ENCODE assay signal across 10 mouse cellular contexts in genomic region chr2:32328911-32329460, GRCm38 (mm10). TPM values are rescaled to one million over a fixed set of nuclear protein-coding genes. Genes with fewer than 3 reads are reported as not detected.
DNase-seq lines count a peak whose midpoint lies in the region; ATAC-seq and TF ChIP-seq lines count a peak whose summit lies in the region.
"Had no signal": no experiment of that assay in that cellular context is flagged by ENCODE, and none has a peak within 500 bp of the region (broad histone marks: within the 10 kb centered on the region; RNA-seq: fewer than 3 reads in every experiment).

No protein-coding gene starts in this region.

- ATAC-seq in midbrain, embryonic 11.5 days (ENCODE audit: low FRiP score), result no peak
- no peak for ATAC-seq in limb, embryonic 13.5 days (ENCODE audit: low FRiP score, low read depth)
- no peak for ATAC-seq in stomach, postnatal 0 days (ENCODE audit: low FRiP score, low TSS enrichment)

- H3K9ac ChIP-seq in midbrain, embryonic 11.5 days (ENCODE audit: low read length), result no peak overlapping the region
- H3K9ac ChIP-seq in limb, embryonic 13.5 days, result peak overlapping the region; percentile 50
- no peak overlapping the region for H3K9ac ChIP-seq in stomach, postnatal 0 days (ENCODE audit: low read length)

- peak overlapping the region; percentile 25 for H3K27ac ChIP-seq in heart, embryonic 10.5 days
- peak overlapping the region; percentile 28 for H3K27ac ChIP-seq in midbrain, embryonic 10.5 days (replicated peaks)
- H3K27ac ChIP-seq in midbrain, embryonic 11.5 days (ENCODE audit: low read depth, low read length), result no peak overlapping the region
- H3K27ac ChIP-seq in limb, embryonic 13.5 days, result peak overlapping the region; percentile 93
- peak overlapping the region; percentile 30; the same call in 1 of the 2 replicates for H3K27ac ChIP-seq in stomach, postnatal 0 days (replicated peaks)

- TF ChIP-seq EP300 in stomach, postnatal 0 days (optimal IDR thresholded peaks at IDR 0.05), result no peak

- no peak overlapping the region for H3K4me2 ChIP-seq in midbrain, embryonic 11.5 days
- peak overlapping the region; percentile 19; the same call in 1 of the 2 replicates for H3K4me2 ChIP-seq in limb, embryonic 13.5 days (replicated peaks)
- no peak overlapping the region for H3K4me2 ChIP-seq in stomach, postnatal 0 days (replicated peaks; ENCODE audit: low read depth)

- TF ChIP-seq CTCF in stomach, postnatal 0 days (IDR thresholded peaks at IDR 0.05; ENCODE audit: low read depth), result no peak

- H3K27me3 ChIP-seq in heart, embryonic 10.5 days (ENCODE audit: insufficient read depth, poor library complexity, severe bottlenecking), result peaks cover 27% of the 10 kb centered on the region
- H3K27me3 ChIP-seq in midbrain, embryonic 10.5 days (ENCODE audit: low read depth, poor library complexity, severe bottlenecking), result 0 out of 2 replicates have a peak, but pooled peaks cover 4% of the 10 kb centered on the region
- H3K27me3 ChIP-seq in midbrain, embryonic 11.5 days (ENCODE audit: control insufficient read depth, insufficient read depth, low read length), result no peaks in the 10 kb centered on the region
- H3K27me3 ChIP-seq in limb, embryonic 13.5 days, result no peaks in the 10 kb centered on the region
- no peaks in the 10 kb centered on the region for H3K27me3 ChIP-seq in stomach, postnatal 0 days (ENCODE audit: control insufficient read depth, insufficient read depth, low read length)

- no peak overlapping the region for H3K4me3 ChIP-seq in heart, embryonic 10.5 days
- H3K4me3 ChIP-seq in midbrain, embryonic 10.5 days, result no peak overlapping the region
- no peak overlapping the region for H3K4me3 ChIP-seq in midbrain, embryonic 11.5 days (ENCODE audit: low read depth, low read length)
- no peak overlapping the region for H3K4me3 ChIP-seq in limb, embryonic 13.5 days
- H3K4me3 ChIP-seq in stomach, postnatal 0 days (ENCODE audit: low read depth, low read length), result no peak overlapping the region

- no peaks in the 10 kb centered on the region for H3K9me3 ChIP-seq in heart, embryonic 10.5 days
- no peaks in the 10 kb centered on the region for H3K9me3 ChIP-seq in midbrain, embryonic 10.5 days (replicated peaks)
- no peaks in the 10 kb centered on the region for H3K9me3 ChIP-seq in midbrain, embryonic 11.5 days (ENCODE audit: control insufficient read depth, low read length)
- H3K9me3 ChIP-seq in limb, embryonic 13.5 days, result no peaks in the 10 kb centered on the region
- H3K9me3 ChIP-seq in stomach, postnatal 0 days (ENCODE audit: control insufficient read depth, low read length), result no peaks in the 10 kb centered on the region

- no peak for DNase-seq in heart, embryonic 10.5 days (ENCODE audit: low spot score)
- DNase-seq in heart, adult 8-10 months (ENCODE audit: low spot score), result no peak
- no peak for DNase-seq in midbrain, embryonic 10.5 days (ENCODE audit: low spot score)
- no peak for DNase-seq in midbrain, embryonic 11.5 days (ENCODE audit: low spot score, missing footprints)
- DNase-seq in stomach, postnatal 0 days (ENCODE audit: low spot score), result no peak
- no peak for DNase-seq in frontal cortex, adult 2 months (ENCODE audit: extremely low spot score in 1 of 2, low spot score in 1 of 2)
- no peak for DNase-seq in layer of hippocampus, adult 8-10 months (ENCODE audit: low spot score in 2 of 2)
- DNase-seq: kidney, postnatal 10 days; lung, adult 2 months had no signal

- no peaks in the 10 kb centered on the region for H3K36me3 ChIP-seq in heart, embryonic 10.5 days
- no peaks in the 10 kb centered on the region for H3K36me3 ChIP-seq in midbrain, embryonic 10.5 days
- H3K36me3 ChIP-seq in midbrain, embryonic 11.5 days (ENCODE audit: control insufficient read depth, insufficient read depth, low read length), result no peaks in the 10 kb centered on the region
- H3K36me3 ChIP-seq in limb, embryonic 13.5 days, result peaks cover 68% of the 10 kb centered on the region
- H3K36me3 ChIP-seq in stomach, postnatal 0 days (ENCODE audit: control insufficient read depth, insufficient read depth, low read length), result no peaks in the 10 kb centered on the region

- 37% methylated on average over 13 of the region's 13 CpGs for WGBS in heart, embryonic 10.5 days
- WGBS in midbrain, embryonic 10.5 days, result 40% methylated on average over 13 of the region's 13 CpGs
- 37% methylated on average over 13 of the region's 13 CpGs for WGBS in midbrain, embryonic 11.5 days
- WGBS in limb, embryonic 13.5 days, result 21% methylated on average over 13 of the region's 13 CpGs
- WGBS in stomach, postnatal 0 days, result 41% methylated on average over 13 of the region's 13 CpGs

- H3K4me1 ChIP-seq in heart, embryonic 10.5 days, result peaks cover 17% of the 10 kb centered on the region
- H3K4me1 ChIP-seq in midbrain, embryonic 10.5 days, result peaks cover 11% of the 10 kb centered on the region
- no peaks in the 10 kb centered on the region for H3K4me1 ChIP-seq in midbrain, embryonic 11.5 days (ENCODE audit: control insufficient read depth, insufficient read depth, low read length)
- H3K4me1 ChIP-seq in limb, embryonic 13.5 days, result peaks cover 47% of the 10 kb centered on the region
- no peaks in the 10 kb centered on the region for H3K4me1 ChIP-seq in stomach, postnatal 0 days (replicated peaks; ENCODE audit: control insufficient read depth, insufficient read depth)

RNA-seq across cellular contexts. Expression of gene Ciz1, which starts 23.1 kb away (rescaled TPM):
- polyA plus RNA-seq in heart, embryonic 10.5 days (2016; fragmentation: Nextera tagmentation; extraction: Ambion mirVana), result 41.0 and 48.0 TPM in 2 replicates
- total RNA-seq in heart, adult 8-10 months (2022), result 10 to 100 TPM; 25.8 to 34.9 (median 28.0) TPM
- 60.5 and 69.8 TPM in 2 replicates for polyA plus RNA-seq in midbrain, embryonic 10.5 days (2016; fragmentation: Nextera tagmentation; extraction: Ambion mirVana)
- polyA plus RNA-seq in midbrain, embryonic 11.5 days (2014; fragmentation: Nextera tagmentation; extraction: Ambion mirVana), result 43.1 and 46.9 TPM in 2 replicates
- 49.8 and 54.9 TPM in 2 replicates for polyA plus RNA-seq in limb, embryonic 13.5 days (2015; fragmentation: Nextera tagmentation; extraction: Ambion mirVana)
- polyA plus RNA-seq in stomach, postnatal 0 days (2015; fragmentation: Nextera tagmentation; extraction: Ambion mirVana), result 14.0 and 16.1 TPM in 2 replicates
- 164 and 170 TPM in 2 replicates for polyA plus RNA-seq in frontal cortex, adult 2 months (2012; rRNA removed)
- 100 to 1,000 TPM in 1 of 4 experiments, 10 to 100 TPM in 3; 82.9 to 103 (median 90.5) TPM for total RNA-seq in layer of hippocampus, adult 8-10 months (2022)

RNA-seq across cellular contexts. Expression of gene Dnm1, which starts 24.2 kb away (rescaled TPM):
- 4.3 and 9.4 TPM in 2 replicates for polyA plus RNA-seq in heart, embryonic 10.5 days (2016; fragmentation: Nextera tagmentation; extraction: Ambion mirVana)
- 1 to 10 TPM; 3.5 to 7.5 (median 4.6) TPM for total RNA-seq in heart, adult 8-10 months (2022)
- 9.0 and 12.2 TPM in 2 replicates for polyA plus RNA-seq in midbrain, embryonic 10.5 days (2016; fragmentation: Nextera tagmentation; extraction: Ambion mirVana)
- polyA plus RNA-seq in midbrain, embryonic 11.5 days (2014; fragmentation: Nextera tagmentation; extraction: Ambion mirVana), result 12.9 and 13.8 TPM in 2 replicates
- polyA plus RNA-seq in limb, embryonic 13.5 days (2015; fragmentation: Nextera tagmentation; extraction: Ambion mirVana), result 32.4 and 32.5 TPM in 2 replicates
- polyA plus RNA-seq in stomach, postnatal 0 days (2015; fragmentation: Nextera tagmentation; extraction: Ambion mirVana), result 5.6 and 6.2 TPM in 2 replicates
- 1,288 and 1,302 TPM in 2 replicates for polyA plus RNA-seq in frontal cortex, adult 2 months (2012; rRNA removed)
- total RNA-seq in layer of hippocampus, adult 8-10 months (2022), result 1,000 to 10,000 TPM; 1,146 to 1,253 (median 1,200) TPM

RNA-seq across cellular contexts. Expression of gene Swi5, which starts 41.1 kb away (rescaled TPM):
- 318 and 348 TPM in 2 replicates for polyA plus RNA-seq in heart, embryonic 10.5 days (2016; fragmentation: Nextera tagmentation; extraction: Ambion mirVana)
- total RNA-seq in heart, adult 8-10 months (2022), result 100 to 1,000 TPM; 221 to 257 (median 231) TPM
- 536 and 538 TPM in 2 replicates for polyA plus RNA-seq in midbrain, embryonic 10.5 days (2016; fragmentation: Nextera tagmentation; extraction: Ambion mirVana)
- polyA plus RNA-seq in midbrain, embryonic 11.5 days (2014; fragmentation: Nextera tagmentation; extraction: Ambion mirVana), result 382 and 417 TPM in 2 replicates
- polyA plus RNA-seq in limb, embryonic 13.5 days (2015; fragmentation: Nextera tagmentation; extraction: Ambion mirVana), result 451 and 463 TPM in 2 replicates
- polyA plus RNA-seq in stomach, postnatal 0 days (2015; fragmentation: Nextera tagmentation; extraction: Ambion mirVana), result 254 and 313 TPM in 2 replicates
- polyA plus RNA-seq in frontal cortex, adult 2 months (2012; rRNA removed), result 267 and 274 TPM in 2 replicates
- 100 to 1,000 TPM; 192 to 208 (median 196) TPM for total RNA-seq in layer of hippocampus, adult 8-10 months (2022)

RNA-seq across cellular contexts. Expression of gene Golga2, which starts 41.8 kb away (rescaled TPM):
- 22.0 and 27.2 TPM in 2 replicates for polyA plus RNA-seq in heart, embryonic 10.5 days (2016; fragmentation: Nextera tagmentation; extraction: Ambion mirVana)
- 10 to 100 TPM; 75.1 to 88.9 (median 80.2) TPM for total RNA-seq in heart, adult 8-10 months (2022)
- 16.7 and 21.1 TPM in 2 replicates for polyA plus RNA-seq in midbrain, embryonic 10.5 days (2016; fragmentation: Nextera tagmentation; extraction: Ambion mirVana)
- 14.6 and 16.7 TPM in 2 replicates for polyA plus RNA-seq in midbrain, embryonic 11.5 days (2014; fragmentation: Nextera tagmentation; extraction: Ambion mirVana)
- 27.1 and 28.2 TPM in 2 replicates for polyA plus RNA-seq in limb, embryonic 13.5 days (2015; fragmentation: Nextera tagmentation; extraction: Ambion mirVana)
- 18.1 and 18.5 TPM in 2 replicates for polyA plus RNA-seq in stomach, postnatal 0 days (2015; fragmentation: Nextera tagmentation; extraction: Ambion mirVana)
- polyA plus RNA-seq in frontal cortex, adult 2 months (2012; rRNA removed), result 59.2 and 66.6 TPM in 2 replicates
- 10 to 100 TPM; 88.0 to 97.6 (median 92.3) TPM for total RNA-seq in layer of hippocampus, adult 8-10 months (2022)

RNA-seq across cellular contexts. Expression of gene 1110008P14Rik, which starts 52.8 kb away (rescaled TPM):
- 41.2 and 50.5 TPM in 2 replicates for polyA plus RNA-seq in heart, embryonic 10.5 days (2016; fragmentation: Nextera tagmentation; extraction: Ambion mirVana)
- total RNA-seq in heart, adult 8-10 months (2022), result 10 to 100 TPM; 43.8 to 49.1 (median 45.3) TPM
- polyA plus RNA-seq in midbrain, embryonic 10.5 days (2016; fragmentation: Nextera tagmentation; extraction: Ambion mirVana), result 39.4 and 44.3 TPM in 2 replicates
- polyA plus RNA-seq in midbrain, embryonic 11.5 days (2014; fragmentation: Nextera tagmentation; extraction: Ambion mirVana), result 46.4 and 49.4 TPM in 2 replicates
- polyA plus RNA-seq in limb, embryonic 13.5 days (2015; fragmentation: Nextera tagmentation; extraction: Ambion mirVana), result 45.8 and 48.7 TPM in 2 replicates
- polyA plus RNA-seq in stomach, postnatal 0 days (2015; fragmentation: Nextera tagmentation; extraction: Ambion mirVana), result 85.0 and 90.1 TPM in 2 replicates
- polyA plus RNA-seq in frontal cortex, adult 2 months (2012; rRNA removed), result 396 and 571 TPM in 2 replicates
- 100 to 1,000 TPM; 144 to 174 (median 164) TPM for total RNA-seq in layer of hippocampus, adult 8-10 months (2022)

Comparison
In these comparisons a context has a peak if more than half of its experiments do, and no peak if none do; other contexts are left out.
1. RNA of gene Dnm1, which starts 24.2 kb away (polyA plus RNA-seq): 1,288 to 1,302 TPM in frontal cortex, adult 2 months; 32.4 to 32.5 TPM in limb, embryonic 13.5 days, 12.9 to 13.8 TPM in midbrain, embryonic 11.5 days, 4.3 to 9.4 TPM in heart, embryonic 10.5 days, 9.0 to 12.2 TPM in midbrain, embryonic 10.5 days and 5.6 to 6.2 TPM in stomach, postnatal 0 days; every median in the first group is over 10 times any median in the second.